Mouse (Mus musculus) spleen, postnatal 4 days (tissue): ENCODE data around the gene Chrm1.
"Not testable (repeated sequence)": the region's sequence is repeated elsewhere in the genome, so short reads cannot be mapped to it uniquely, and the experiment has no call there.

Experiments
- DNase-seq, 2 experiments: peaks; one replicate each; pipeline ENCODE4 v3.0.0; 2022; ENCODE audit warnings: low spot score in 2 of 2

Chrm1 gene

GRCm38 (mm10) chr19:8716767-8717475 is 53.3 kb downstream of the Chrm1 start:
- no peak for DNase-seq

- peak; percentile 76 to 89 for DNase-seq
These were observed 54.8 kb downstream of the Chrm1 start for GRCm38 (mm10) chr19:8718357-8718756.

DNA sequence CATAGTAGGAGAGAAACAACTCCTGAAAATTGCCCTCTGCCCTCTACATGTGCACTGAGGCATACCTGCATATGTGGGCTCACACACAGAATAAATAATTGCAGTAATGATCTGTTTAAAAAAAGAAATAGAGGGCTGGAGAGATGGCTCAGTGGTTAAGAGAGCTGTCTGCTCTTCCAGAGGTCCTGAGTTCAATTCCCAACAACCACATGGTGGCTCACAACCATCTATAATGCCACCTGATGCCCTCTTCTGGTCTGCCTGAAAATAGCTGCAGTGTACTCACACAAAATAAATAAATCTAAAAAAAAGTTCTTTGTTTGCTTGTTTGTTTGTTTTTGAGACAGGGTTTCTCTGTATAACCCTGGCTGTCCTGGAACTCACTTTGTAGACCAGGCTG is 55.4 kb downstream of the Chrm1 start:
- not testable (repeated sequence) for DNase-seq

GRCm38 (mm10) chr19:8721378-8721777 is 57.8 kb downstream of the Chrm1 start:
- DNase-seq, result no peak

- no peak for DNase-seq
These were observed 58.4 kb downstream of the Chrm1 start for GRCm38 (mm10) chr19:8722021-8722420.

GRCm38 (mm10) chr19:8722559-8722906 is 58.9 kb downstream of the Chrm1 start:
- no peak for DNase-seq

DNA sequence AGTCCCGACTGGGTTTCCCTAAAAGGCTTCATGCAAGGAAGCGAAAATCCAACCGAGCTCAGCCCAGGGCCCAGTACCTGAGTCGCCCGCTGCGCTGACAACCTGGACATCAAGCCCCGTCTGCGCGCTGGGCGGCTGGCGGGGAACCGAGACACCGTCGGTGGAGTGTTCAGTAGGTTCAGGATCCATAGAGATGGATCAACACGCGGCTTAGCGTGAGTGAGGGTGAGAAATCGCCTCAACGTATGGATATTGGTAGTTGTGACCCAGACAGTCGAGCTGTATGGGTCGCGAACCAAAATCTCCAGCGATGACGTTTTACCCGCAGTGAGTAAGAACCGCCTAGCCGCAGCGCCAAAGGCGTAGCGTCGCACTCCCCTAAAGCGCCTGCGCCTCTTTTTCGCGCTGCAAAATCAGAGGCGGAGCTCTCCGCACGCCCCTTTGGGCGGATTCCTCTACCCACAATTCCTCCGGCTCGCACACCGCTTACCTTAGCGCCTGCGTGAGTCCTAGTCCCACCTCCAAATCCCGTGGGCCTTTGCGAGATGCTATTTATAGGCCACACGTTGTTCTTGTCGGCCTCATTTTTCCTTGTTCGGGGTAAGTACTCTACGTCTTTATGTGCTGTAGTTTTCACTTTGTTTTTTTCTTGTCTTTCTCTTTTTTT is 59.5 kb downstream of the Chrm1 start, which contains the start of gene Slc3a2:
Slc3a2 (minus strand) TSS at position 463 of the 667 bp plus-strand sequence.
- peak; percentile 95 for DNase-seq

DNA sequence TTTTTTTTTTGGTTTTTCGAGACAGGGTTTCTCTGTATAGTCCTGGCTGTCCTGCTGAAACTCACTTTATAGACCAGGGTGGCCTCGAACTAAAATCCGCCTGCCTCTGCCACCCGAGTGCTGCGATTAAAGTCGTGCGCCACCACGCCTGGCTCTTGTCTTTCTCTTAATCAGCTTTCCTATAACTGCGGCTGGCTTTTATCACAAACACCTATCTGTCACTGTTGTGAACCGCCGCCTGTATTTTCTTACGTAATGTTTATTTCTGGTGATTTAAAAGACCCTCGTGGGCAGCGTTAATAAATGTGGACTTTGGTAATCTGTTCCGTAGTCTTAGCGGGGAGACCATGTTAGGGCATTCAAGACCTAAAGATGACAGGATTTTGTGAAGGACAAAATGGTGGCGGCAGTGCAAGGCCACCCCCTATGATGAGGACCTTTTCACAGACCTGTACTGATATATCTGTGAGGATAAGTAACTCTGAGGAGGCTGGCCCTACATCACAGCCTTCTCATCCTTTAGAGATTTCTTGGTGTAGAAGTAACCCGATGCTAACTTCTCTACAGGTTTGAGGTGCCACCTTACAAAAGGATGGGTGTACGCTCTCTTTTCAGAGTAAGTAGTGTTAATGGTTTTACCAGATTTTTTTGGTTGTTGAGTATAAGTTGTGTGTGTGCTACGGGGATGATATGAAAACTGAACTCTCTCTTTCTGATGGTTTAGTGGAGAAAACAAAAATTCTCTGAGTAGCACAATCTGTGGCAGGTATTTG is 60.2 kb downstream of the Chrm1 start:
- peak in 1 of 2 experiments; percentile 22 for DNase-seq

DNA sequence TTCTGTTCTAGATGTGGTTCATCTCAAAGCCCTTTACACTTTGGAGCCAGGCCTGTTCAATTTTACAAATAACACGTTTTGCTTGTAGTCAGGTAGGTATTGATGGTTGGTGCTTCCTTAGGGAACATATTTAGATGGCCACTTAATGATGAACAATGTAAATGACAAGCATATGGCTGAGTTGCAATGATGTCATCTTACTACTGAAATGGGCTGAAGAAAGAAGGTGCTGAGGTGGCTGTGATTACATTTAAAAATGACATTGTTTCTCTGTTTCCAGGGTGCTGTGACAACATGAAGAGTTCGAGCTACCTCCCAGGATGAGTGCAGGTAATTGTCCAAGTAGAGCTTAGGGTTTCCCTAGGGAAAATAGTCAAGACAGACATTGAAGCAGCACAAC is 60.8 kb downstream of the Chrm1 start:
- DNase-seq, result no peak

- no peak for DNase-seq
These were observed 61.6 kb downstream of the Chrm1 start for GRCm38 (mm10) chr19:8725081-8725613.

- DNase-seq, result no peak
These were observed 63.2 kb downstream of the Chrm1 start for GRCm38 (mm10) chr19:8726609-8727390.

- no peak for DNase-seq
These were observed 64.0 kb downstream of the Chrm1 start for GRCm38 (mm10) chr19:8727495-8728114.

DNA sequence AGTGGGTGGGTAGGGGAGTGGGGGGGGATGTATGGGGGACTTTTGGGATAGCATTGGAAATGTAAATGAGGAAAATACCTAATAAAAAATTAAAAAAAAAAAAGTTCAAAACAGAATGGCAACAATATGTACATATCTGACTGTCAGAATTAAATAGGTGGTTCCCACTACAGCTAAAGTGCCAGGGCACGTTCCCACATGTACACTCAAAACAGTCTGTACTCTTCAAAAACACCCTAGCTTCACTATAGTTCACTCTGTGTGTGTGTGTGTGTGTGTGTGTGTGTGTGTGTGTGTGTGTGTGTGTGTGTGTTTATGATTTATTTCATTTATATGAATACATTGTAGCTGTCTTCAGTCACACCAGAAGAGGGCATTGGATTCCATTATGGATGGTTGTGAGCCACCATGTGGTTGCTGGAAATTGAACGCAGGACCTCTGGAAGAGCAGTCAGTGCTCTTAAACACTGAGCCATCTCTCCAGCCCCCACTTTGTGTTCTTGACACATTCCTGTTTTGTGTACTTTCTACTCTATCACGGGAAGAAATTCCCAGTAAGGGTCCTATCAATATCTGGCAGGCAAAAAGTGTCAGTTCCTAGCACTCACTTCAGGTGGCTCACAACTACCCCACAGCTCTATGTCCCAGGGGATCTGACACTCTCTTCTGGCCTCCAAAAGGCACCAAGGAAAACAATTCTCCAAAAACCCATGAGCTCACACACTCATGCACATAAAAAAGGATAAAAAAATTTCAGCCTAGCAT is 64.9 kb downstream of the Chrm1 start:
- not testable (repeated sequence) for DNase-seq
